Mouse (Mus musculus): ENCODE data around the gene Bysl. TPM values are rescaled to one million over a fixed set of nuclear protein-coding genes. Genes with fewer than 3 reads are reported as not detected.

The Bysl gene
- polyA plus RNA-seq, 2 experiments: 12.5 to 13.3 TPM

- H3K27ac ChIP-seq: no peak overlapping the region
- H3K4me2 ChIP-seq (ENCODE audit: low read depth): no peak overlapping the region
- H3K9ac ChIP-seq (replicated peaks): no peak overlapping the region
- H3K36me3 ChIP-seq (replicated peaks; ENCODE audit: control insufficient read depth, insufficient read depth, low read depth): no peaks in the 10 kb centered on the region
- no peaks in the 10 kb centered on the region for H3K27me3 ChIP-seq (ENCODE audit: control insufficient read depth, insufficient read depth, low read length)
- peaks cover 0 to 4% of the 10 kb centered on the region in 2 experiments; a peak in 2 of 4 replicates for H3K4me1 ChIP-seq (replicated peaks; ENCODE audit: control insufficient read depth in 2 of 2, insufficient read depth in 2 of 2, low read length in 1 of 2)
- TF ChIP-seq EP300 (IDR thresholded peaks at IDR 0.05; ENCODE audit: low read depth) (no peak), CTCF (IDR thresholded peaks at IDR 0.05; ENCODE audit: low read depth) (no peak)
- H3K4me3 ChIP-seq (ENCODE audit: insufficient read depth in 1 of 2, low read depth in 2 of 2, low read length in 2 of 2): no peak overlapping the region
- ATAC-seq (ENCODE audit: insufficient read depth): no peak
- no peak for DNase-seq (ENCODE audit: low read depth in 3 of 3, low spot score in 3 of 3)
- no peaks in the 10 kb centered on the region for H3K9me3 ChIP-seq (ENCODE audit: control insufficient read depth, low read length)
Observed at GRCm38 (mm10) chr17:47552994-47553393, 58.3 kb downstream of the Bysl start.

DNA sequence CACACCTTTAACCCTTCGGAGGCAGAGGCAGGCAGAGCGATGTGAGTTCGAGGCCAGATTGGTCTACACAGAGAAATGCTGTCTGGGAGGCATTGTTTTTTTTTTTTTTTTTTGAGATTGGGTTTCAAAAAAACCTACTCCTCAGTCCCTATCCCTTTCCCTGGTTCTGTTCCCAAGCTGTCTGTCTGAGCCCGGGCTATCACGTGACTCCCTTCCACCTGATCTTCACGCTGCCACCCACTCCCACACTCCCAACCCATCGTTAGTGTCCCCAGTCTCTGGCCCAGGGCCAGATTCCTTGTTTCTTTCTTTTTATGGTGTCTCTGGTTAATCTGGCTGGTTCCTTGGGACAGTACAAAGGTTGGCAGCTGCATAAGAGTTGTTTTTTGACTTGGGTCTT, 60.2 kb downstream of the Bysl start:
- no peaks in the 10 kb centered on the region for H3K36me3 ChIP-seq (replicated peaks; ENCODE audit: control insufficient read depth, insufficient read depth, low read depth)
- peaks cover 0 to 4% of the 10 kb centered on the region in 2 experiments; a peak in 2 of 4 replicates for H3K4me1 ChIP-seq (replicated peaks; ENCODE audit: control insufficient read depth in 2 of 2, insufficient read depth in 2 of 2, low read length in 1 of 2)
- TF ChIP-seq CTCF (IDR thresholded peaks at IDR 0.05; ENCODE audit: low read depth) (no peak), EP300 (IDR thresholded peaks at IDR 0.05; ENCODE audit: low read depth) (no peak)
- H3K4me2 ChIP-seq (ENCODE audit: low read depth): no peak overlapping the region
- ATAC-seq (ENCODE audit: insufficient read depth) (no peak), DNase-seq (ENCODE audit: low read depth in 3 of 3, low spot score in 3 of 3) (no peak)
- H3K27me3 ChIP-seq (ENCODE audit: control insufficient read depth, insufficient read depth, low read length): no peaks in the 10 kb centered on the region
- H3K9me3 ChIP-seq (ENCODE audit: control insufficient read depth, low read length): no peaks in the 10 kb centered on the region
- H3K9ac ChIP-seq (replicated peaks): no peak overlapping the region
- 80% methylated on average over 7 of the region's 7 CpGs for WGBS (ENCODE audit: insufficient replicate concordance)
- H3K4me3 ChIP-seq (ENCODE audit: insufficient read depth in 1 of 2, low read depth in 2 of 2, low read length in 2 of 2): no peak overlapping the region
- H3K27ac ChIP-seq: no peak overlapping the region

Other genes with a start within 250 kb of the Bysl start
- gene Mrps10, start 242.6 kb downstream of the Bysl start, polyA plus RNA-seq (2012; rRNA removed): 15.7 and 20.7 TPM in 2 replicates
- gene Mrps10, start 242.6 kb downstream of the Bysl start, polyA plus RNA-seq (2014; fragmentation: Nextera tagmentation; extraction: Ambion mirVana): 46.5 and 47.5 TPM in 2 replicates
- gene Guca1b, start 226.1 kb downstream of the Bysl start, polyA plus RNA-seq (2012; rRNA removed): 0.41 and 0.44 TPM in 2 replicates
- gene Guca1b, start 226.1 kb downstream of the Bysl start, polyA plus RNA-seq (2014; fragmentation: Nextera tagmentation; extraction: Ambion mirVana): 0.14 and 0.18 TPM in 2 replicates
- 0.63 and 0.69 TPM in 2 replicates for gene Guca1a, start 210.9 kb downstream of the Bysl start, polyA plus RNA-seq (2012; rRNA removed)
- 1.0 and 1.1 TPM in 2 replicates for gene Guca1a, start 210.9 kb downstream of the Bysl start, polyA plus RNA-seq (2014; fragmentation: Nextera tagmentation; extraction: Ambion mirVana)
- 0.44 and 0.56 TPM in 2 replicates for gene AI661453, start 174.9 kb downstream of the Bysl start, polyA plus RNA-seq (2012; rRNA removed)
- 0.42 and 0.56 TPM in 2 replicates for gene AI661453, start 174.9 kb downstream of the Bysl start, polyA plus RNA-seq (2014; fragmentation: Nextera tagmentation; extraction: Ambion mirVana)
- gene 1700001C19Rik, start 174.1 kb downstream of the Bysl start, polyA plus RNA-seq (2012; rRNA removed): 0.89 and 0.93 TPM in 2 replicates
- gene 1700001C19Rik, start 174.1 kb downstream of the Bysl start, polyA plus RNA-seq (2014; fragmentation: Nextera tagmentation; extraction: Ambion mirVana): 1.1 and 1.2 TPM in 2 replicates
- gene Taf8, start 109.2 kb downstream of the Bysl start, polyA plus RNA-seq (2012; rRNA removed): 13.8 and 15.5 TPM in 2 replicates
- gene Taf8, start 109.2 kb downstream of the Bysl start, polyA plus RNA-seq (2014; fragmentation: Nextera tagmentation; extraction: Ambion mirVana): 10.4 and 11.8 TPM in 2 replicates
- gene Ccnd3, start 106.4 kb downstream of the Bysl start, polyA plus RNA-seq (2012; rRNA removed): 195 and 227 TPM in 2 replicates
- gene Ccnd3, start 106.4 kb downstream of the Bysl start, polyA plus RNA-seq (2014; fragmentation: Nextera tagmentation; extraction: Ambion mirVana): 379 and 451 TPM in 2 replicates
- gene Med20, start 90 bp upstream of the Bysl start, polyA plus RNA-seq (2012; rRNA removed): 20.7 and 23.1 TPM in 2 replicates
- 23.2 and 25.7 TPM in 2 replicates for gene Med20, start 90 bp upstream of the Bysl start, polyA plus RNA-seq (2014; fragmentation: Nextera tagmentation; extraction: Ambion mirVana)
- gene Gm20517, start 97 bp upstream of the Bysl start, polyA plus RNA-seq (2012; rRNA removed): 0.86 and 0.95 TPM in 2 replicates
- gene Gm20517, start 97 bp upstream of the Bysl start, polyA plus RNA-seq (2014; fragmentation: Nextera tagmentation; extraction: Ambion mirVana): 0.86 and 1.7 TPM in 2 replicates
- gene Usp49, start 19.2 kb upstream of the Bysl start, polyA plus RNA-seq (2012; rRNA removed): 6.4 and 6.6 TPM in 2 replicates
- 2.9 and 3.9 TPM in 2 replicates for gene Usp49, start 19.2 kb upstream of the Bysl start, polyA plus RNA-seq (2014; fragmentation: Nextera tagmentation; extraction: Ambion mirVana)
- gene Tomm6, start 76.9 kb upstream of the Bysl start, polyA plus RNA-seq (2012; rRNA removed): 63.2 and 88.6 TPM in 2 replicates
- gene Tomm6, start 76.9 kb upstream of the Bysl start, polyA plus RNA-seq (2014; fragmentation: Nextera tagmentation; extraction: Ambion mirVana): 244 and 251 TPM in 2 replicates
- 3.0 and 3.7 TPM in 2 replicates for gene Frs3, start 77.5 kb upstream of the Bysl start, polyA plus RNA-seq (2012; rRNA removed)
- 0.67 and 0.91 TPM in 2 replicates for gene Frs3, start 77.5 kb upstream of the Bysl start, polyA plus RNA-seq (2014; fragmentation: Nextera tagmentation; extraction: Ambion mirVana)
- 0.18 and 0.32 TPM in 2 replicates for gene Gm21981, start 83.0 kb upstream of the Bysl start, polyA plus RNA-seq (2012; rRNA removed)
- 0.30 TPM in 1 of 2 replicates, not detected in the other for gene Gm21981, start 83.0 kb upstream of the Bysl start, polyA plus RNA-seq (2014; fragmentation: Nextera tagmentation; extraction: Ambion mirVana)
- 0.11 TPM in 1 of 2 replicates, not detected in the other for gene Prickle4, start 83.2 kb upstream of the Bysl start, polyA plus RNA-seq (2012; rRNA removed)
- gene Prickle4, start 83.2 kb upstream of the Bysl start, polyA plus RNA-seq (2014; fragmentation: Nextera tagmentation; extraction: Ambion mirVana): 0.23 TPM in 1 of 2 replicates, not detected in the other
- not detected in 2 replicates for gene Pgc, start 115.3 kb upstream of the Bysl start, polyA plus RNA-seq (2012; rRNA removed)
- gene Pgc, start 115.3 kb upstream of the Bysl start, polyA plus RNA-seq (2014; fragmentation: Nextera tagmentation; extraction: Ambion mirVana): not detected in 2 replicates
- 2.4 and 2.9 TPM in 2 replicates for gene Tfeb, start 125.5 kb upstream of the Bysl start, polyA plus RNA-seq (2012; rRNA removed)
- gene Tfeb, start 125.5 kb upstream of the Bysl start, polyA plus RNA-seq (2014; fragmentation: Nextera tagmentation; extraction: Ambion mirVana): 3.2 and 3.7 TPM in 2 replicates
- gene Mdfi, start 223.2 kb upstream of the Bysl start, polyA plus RNA-seq (2012; rRNA removed): 5.2 and 7.1 TPM in 2 replicates
- gene Mdfi, start 223.2 kb upstream of the Bysl start, polyA plus RNA-seq (2014; fragmentation: Nextera tagmentation; extraction: Ambion mirVana): 1.7 and 1.9 TPM in 2 replicates

Measured in liver, embryonic 14.5 days (tissue).